Mouse (Mus musculus): Measurements from ENCODE around the gene Defb29.

GRCm38 (mm10) chr2:152511592-152511991 is 28.3 kb downstream of the Defb29 start, which contains the start of gene Defb26:
- TF ChIP-seq CTCF (IDR thresholded peaks at IDR 0.05; ENCODE audit: low read depth), result no peak
- no peak for TF ChIP-seq EP300 (IDR thresholded peaks at IDR 0.05; ENCODE audit: low read depth)
